Mouse (Mus musculus): ENCODE results near the gene Nuak1.

Gene Nuak1

GRCm38 (mm10) chr10:84447411-84447821 lies 7.0 kb upstream of the Nuak1 start:
- no peak for DNase-seq (ENCODE audit: low read depth, low spot score)

GRCm38 (mm10) chr10:84446661-84447060 lies 6.3 kb upstream of the Nuak1 start:
- DNase-seq (ENCODE audit: low read depth, low spot score), result no peak

- DNase-seq (ENCODE audit: low read depth, low spot score), result no peak
Measured at GRCm38 (mm10) chr10:84444396-84444795, 4.0 kb upstream of the Nuak1 start.

DNA sequence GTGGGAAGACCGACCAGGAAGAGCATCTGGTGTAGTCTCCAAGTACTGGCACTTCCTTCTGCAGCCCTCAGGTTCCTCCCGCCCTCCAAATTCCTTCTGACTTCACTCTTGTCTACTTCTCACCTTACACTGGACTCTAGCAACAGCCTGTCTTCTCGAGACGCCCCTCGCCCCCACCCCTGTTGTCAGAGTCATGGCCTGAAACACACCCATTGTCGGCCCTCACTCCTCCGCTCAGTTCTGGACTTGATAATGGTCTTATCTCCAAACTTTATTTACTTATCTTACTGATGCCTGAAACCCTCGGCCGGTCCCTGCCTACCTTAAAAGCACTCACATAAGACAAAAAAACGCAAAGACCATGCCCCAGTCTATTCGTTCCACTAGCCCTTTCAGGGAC lies 1.4 kb upstream of the Nuak1 start:
- no peak for DNase-seq (ENCODE audit: low read depth, low spot score)

DNA sequence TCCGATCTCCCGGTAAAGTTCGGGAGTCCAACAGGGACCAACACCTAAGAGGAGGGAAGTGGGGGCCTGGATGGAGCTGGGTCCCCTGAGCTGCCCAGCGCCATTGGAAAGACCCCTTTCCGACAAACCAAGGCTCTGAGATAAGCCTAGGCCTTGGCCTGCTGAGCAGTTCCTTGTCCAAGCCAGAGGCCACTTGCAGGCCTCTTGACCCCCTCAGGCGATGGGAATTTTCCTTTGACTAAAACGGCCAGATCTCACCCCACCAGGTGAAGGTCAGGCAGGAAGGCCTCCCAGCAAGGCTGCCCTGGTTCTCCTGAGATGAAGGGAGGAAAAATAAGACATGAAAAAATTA lies 1.0 kb upstream of the Nuak1 start:
- no peak for DNase-seq (ENCODE audit: low read depth, low spot score)

- DNase-seq (ENCODE audit: low read depth, low spot score), result no peak
Measured at GRCm38 (mm10) chr10:84440181-84440540, 236 bp downstream of the Nuak1 start.

DNA sequence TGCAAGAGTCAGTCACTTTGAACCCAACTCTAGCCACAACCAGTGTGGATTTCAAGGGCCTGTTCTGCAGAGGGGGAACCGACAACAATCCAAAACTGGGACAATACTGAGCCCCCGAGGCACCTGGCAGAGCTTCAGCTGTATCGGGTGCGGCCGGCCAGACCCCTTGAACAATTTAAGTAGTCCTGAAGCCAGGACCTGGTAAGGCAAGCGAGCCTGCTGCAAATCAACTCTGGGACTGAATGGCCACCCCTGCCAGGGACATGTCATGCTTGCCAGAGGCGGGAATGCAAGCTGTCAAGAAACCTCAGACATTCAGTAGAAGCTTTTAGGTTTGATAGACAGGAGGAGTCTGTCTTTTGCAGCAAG lies 1.2 kb downstream of the Nuak1 start:
- DNase-seq (ENCODE audit: low read depth, low spot score), result no peak

DNA sequence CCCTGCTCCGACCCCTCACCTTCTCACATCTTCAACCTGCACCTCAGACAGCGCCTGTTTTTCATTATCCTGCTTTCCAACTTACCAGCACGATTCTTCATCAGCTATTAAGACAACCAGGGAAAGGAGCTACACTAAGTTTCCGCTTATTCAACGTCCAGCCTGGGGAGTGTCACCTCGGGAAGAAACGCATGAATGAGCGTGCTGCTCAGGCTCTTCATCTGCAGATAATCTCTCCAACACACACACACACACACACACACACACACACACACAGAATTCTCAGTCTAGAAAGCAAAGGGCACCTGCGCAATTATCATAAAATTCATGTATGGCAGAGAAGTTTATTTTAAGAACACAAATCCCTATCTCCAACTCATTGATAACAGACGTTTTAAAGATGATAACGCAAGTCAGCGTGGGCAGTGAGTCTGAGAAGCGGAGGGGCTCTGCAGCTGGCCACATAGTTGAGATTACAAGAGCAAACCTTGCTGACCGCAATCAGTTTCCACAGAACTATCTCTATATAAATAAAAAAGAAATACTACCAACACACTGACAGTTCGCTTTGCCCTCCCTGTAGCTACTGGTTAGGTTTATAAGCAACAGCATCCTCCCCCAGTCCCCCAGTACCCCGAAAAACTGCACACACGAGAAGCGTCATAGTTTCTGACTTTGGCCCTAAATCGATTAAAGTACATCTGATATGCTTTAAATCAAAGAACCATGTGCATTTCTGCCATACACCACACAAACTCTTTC lies 1.8 kb downstream of the Nuak1 start:
- no peak for DNase-seq (ENCODE audit: low read depth, low spot score)

GRCm38 (mm10) chr10:84438049-84438422 lies 2.4 kb downstream of the Nuak1 start:
- DNase-seq (ENCODE audit: low read depth, low spot score), result peak; percentile 91

- DNase-seq (ENCODE audit: low read depth, low spot score), result no peak
Measured at GRCm38 (mm10) chr10:84437166-84438048, 3.0 kb downstream of the Nuak1 start.

DNA sequence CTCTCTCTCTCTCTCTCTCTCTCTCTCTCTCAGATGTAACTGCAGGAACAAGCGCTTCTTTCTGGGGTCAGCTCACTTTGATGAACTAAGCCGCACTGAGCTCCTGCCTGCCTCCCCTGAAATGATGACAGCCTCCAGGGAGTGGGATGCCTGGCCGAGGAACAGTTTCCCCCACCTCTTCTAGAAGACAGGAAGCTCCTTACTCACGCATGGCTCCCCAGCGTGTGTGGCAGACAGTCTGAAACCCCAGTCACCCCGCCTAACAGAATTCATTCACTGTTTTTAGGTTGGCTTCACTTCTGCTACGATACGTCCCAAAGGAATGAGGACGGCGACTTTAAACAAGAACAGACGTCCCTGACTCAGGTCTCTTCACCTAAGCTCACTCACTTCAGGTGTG lies 4.5 kb downstream of the Nuak1 start:
- DNase-seq (ENCODE audit: low read depth, low spot score), result no peak

GRCm38 (mm10) chr10:84433193-84433801 lies 7.1 kb downstream of the Nuak1 start:
- no peak for DNase-seq (ENCODE audit: low read depth, low spot score)

DNA sequence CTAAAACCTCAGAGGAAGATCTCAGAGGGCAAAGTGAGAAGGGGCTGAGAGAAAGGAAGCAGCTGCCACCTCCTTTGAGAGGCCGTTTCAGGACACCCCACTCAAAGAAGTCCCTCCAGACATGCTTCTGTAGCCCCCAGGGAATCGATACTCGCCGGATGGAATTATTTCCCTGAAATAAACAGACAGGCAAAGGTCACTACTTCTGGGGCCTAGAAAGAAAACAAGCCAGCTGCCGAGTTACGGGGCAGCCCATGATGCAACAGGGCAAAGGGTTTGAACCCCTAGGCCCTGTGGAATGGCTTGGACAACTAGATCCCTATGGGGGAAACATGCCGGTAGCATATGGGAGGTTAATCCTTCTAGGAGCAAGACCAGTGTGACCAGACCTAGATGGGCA lies 16.0 kb downstream of the Nuak1 start:
- no peak for DNase-seq (ENCODE audit: low read depth, low spot score)

- no peak for DNase-seq (ENCODE audit: low read depth, low spot score)
Measured at GRCm38 (mm10) chr10:84423903-84424302, 16.5 kb downstream of the Nuak1 start.

DNA sequence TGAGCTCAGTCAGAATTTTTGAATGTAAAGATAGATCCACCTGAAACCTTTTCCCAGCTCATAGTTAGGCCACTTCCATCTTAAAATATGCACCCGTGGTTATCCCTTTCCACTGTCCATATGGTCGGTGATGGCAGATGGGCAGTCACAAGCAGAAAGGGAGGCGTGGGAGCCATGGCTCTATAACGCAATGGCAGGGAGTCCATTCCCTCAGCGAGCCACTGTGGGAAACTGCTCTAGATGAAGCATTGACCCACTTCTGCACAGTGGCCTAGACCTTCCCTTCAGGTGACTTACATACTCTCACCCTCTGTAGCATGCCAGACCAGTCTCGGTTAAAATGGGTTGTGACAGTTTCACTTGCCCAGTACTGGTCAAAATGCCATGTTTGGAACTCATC lies 19.8 kb downstream of the Nuak1 start:
- DNase-seq (ENCODE audit: low read depth, low spot score), result no peak

DNA sequence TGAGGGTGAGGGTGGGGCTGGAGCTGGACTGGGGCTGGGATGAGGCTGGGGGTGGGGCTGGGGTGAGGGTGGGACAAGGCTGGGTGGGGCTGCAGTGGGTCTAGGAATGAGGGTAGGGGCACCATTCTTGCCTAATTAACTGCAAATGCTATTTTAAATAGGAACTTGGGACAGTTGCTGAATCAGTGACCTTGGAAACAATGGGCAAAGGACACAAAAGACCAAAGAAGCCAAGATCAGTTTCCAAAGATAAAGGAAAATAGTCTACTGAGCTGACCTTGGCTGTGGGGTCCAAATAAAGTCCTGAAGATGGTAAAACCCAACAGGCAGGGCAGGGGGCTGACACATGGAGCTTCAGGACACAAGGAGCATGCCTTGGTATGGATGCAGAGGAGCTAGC lies 22.0 kb downstream of the Nuak1 start:
- no peak for DNase-seq (ENCODE audit: low read depth, low spot score)

DNA sequence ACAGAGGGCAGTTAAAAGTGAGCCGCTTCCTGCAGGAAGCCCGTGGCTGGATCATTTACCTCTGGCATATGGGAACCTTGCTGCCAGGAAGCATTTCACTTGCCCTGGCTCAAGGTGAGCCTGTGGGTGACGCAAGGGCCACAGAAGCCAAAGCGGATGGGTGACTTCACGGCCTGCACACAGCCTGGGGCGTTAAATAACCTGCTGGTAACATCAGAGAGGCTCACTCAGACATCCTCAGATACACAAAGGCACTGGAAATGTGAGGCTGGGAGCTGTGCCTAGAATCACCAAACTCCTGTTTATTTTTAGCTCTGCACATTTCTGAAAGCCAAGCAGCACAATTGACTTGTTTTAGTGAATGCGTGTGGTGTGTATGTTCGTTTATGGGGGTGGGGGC lies 23.6 kb downstream of the Nuak1 start:
- no peak for DNase-seq (ENCODE audit: low read depth, low spot score)

- no peak for DNase-seq (ENCODE audit: low read depth, low spot score)
Measured at GRCm38 (mm10) chr10:84414981-84415700, 25.3 kb downstream of the Nuak1 start.

DNA sequence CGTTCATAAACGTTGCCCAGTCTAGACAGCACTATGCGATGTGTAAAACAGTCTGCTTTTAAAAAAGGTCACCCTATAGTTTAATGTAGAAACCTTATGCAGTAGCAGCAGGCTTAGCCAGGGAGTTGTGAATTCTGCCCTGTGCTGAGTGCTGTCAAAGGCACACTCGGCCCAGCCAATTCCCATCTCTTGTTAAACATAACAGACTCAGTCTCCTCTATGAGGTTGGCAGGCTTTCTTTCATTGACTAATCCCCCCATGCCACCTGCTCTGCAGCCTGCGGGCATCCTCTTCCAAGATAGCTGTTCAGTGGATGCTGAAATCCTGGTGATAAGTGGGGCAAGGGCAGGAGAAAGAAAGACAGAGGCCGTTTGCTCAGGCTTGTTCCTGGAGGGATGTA lies 27.1 kb downstream of the Nuak1 start:
- DNase-seq (ENCODE audit: low read depth, low spot score), result no peak

DNA sequence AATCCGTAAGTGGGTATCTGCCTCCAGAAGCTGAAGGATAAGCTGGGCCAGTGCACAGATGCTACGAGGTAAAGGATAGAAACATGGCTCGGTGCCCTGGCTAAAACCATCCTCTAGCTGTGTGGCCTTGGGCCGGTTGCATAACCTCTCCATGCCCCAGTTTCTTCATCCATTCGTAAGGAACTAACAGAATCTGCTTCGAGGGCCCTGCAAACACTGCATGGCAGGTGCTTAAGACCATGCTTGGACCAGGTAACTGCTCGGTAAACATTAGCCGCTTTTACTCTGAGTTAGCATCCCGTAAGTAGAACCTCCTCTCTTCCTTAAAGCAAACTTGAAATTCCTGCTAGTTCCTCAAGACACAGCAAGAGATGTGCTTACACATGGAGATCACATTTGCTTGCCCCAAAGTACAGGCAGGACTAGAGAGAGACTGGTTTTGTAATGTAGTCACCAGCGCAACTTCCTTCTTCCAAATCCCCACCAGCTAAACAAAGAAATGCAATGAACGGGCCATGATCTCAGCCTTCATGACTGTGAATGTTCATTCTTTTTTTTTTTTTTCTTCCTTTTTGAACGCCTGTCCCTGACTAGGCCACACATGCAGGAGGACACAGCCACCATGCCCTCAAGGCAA lies 28.0 kb downstream of the Nuak1 start:
- no peak for DNase-seq (ENCODE audit: low read depth, low spot score)
